Mouse (Mus musculus): ENCODE data around the gene Hdhd3.

DNA sequence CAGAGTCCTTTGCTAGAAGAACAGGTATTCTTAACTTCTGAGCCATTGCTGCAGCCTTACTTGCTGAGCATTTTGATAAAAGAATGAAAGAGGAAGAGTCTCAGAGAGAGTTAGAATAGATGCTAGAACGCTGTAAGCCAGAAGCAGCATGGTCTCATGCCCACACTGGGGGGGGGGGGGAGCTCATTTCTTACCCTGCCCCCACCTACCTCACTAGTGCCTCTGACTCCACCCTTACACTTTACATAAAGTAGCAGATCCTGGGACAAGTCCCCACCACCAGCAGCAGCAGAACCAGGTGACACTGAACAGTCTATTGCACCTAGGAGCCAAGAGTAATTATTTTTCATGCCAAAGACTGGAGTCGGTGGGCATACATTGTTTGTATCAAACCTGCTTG, 28.1 kb downstream of the Hdhd3 start:
- no peak for TF ChIP-seq GATA1 (IDR thresholded peaks at IDR 0.05; ENCODE audit: low read length)
- TF ChIP-seq TAL1 (IDR thresholded peaks at IDR 0.05; ENCODE audit: low read length) = no peak

All from erythroblast, embryonic 14.5 days (primary cell).